Mouse (Mus musculus): Measurements from ENCODE around the gene 9530003J23Rik. TPM values are rescaled to one million over a fixed set of nuclear protein-coding genes. Genes with fewer than 3 reads are reported as not detected.
"Not testable (repeated sequence)": the region's sequence is repeated elsewhere in the genome, so short reads cannot be mapped to it uniquely, and the experiment has no call there.

9530003J23Rik gene
- not detected in 2 replicates for polyA plus RNA-seq (2015; fragmentation: Nextera tagmentation; extraction: Ambion mirVana)

GRCm38 (mm10) chr10:117238603-117239002, at the start of gene 9530003J23Rik:
9530003J23Rik (minus strand) TSS chr10:117238703.
- WGBS = 90% methylated on average over 12 of the region's 12 CpGs
- H3K4me3 ChIP-seq = no peak within 1 kb of the TSS
- no peak within 1 kb of the TSS for H3K4me2 ChIP-seq
- H3K9ac ChIP-seq = no peak within 1 kb of the TSS
- no peaks in the 10 kb centered on the region for H3K36me3 ChIP-seq
- no peak for ATAC-seq (ENCODE audit: low read depth)
- no peaks in the 10 kb centered on the region for H3K9me3 ChIP-seq
- H3K27me3 ChIP-seq = no peaks in the 10 kb centered on the region
- H3K27ac ChIP-seq (replicated peaks) = no peak within 1 kb of the TSS
- H3K4me1 ChIP-seq (replicated peaks) = no peaks in the 10 kb centered on the region

GRCm38 (mm10) chr10:117287226-117287850, 48.8 kb upstream of the 9530003J23Rik start:
- Histone ChIP-seq H3K9me3 (no peaks in the 10 kb centered on the region), H3K27ac (replicated peaks) (no peak overlapping the region), H3K4me3 (no peak overlapping the region), H3K36me3 (no peaks in the 10 kb centered on the region), H3K4me2 (no peak overlapping the region), H3K27me3 (no peaks in the 10 kb centered on the region), H3K4me1 (replicated peaks) (no peaks in the 10 kb centered on the region), H3K9ac (no peak overlapping the region)
- ATAC-seq (ENCODE audit: low read depth) = no peak
- WGBS = 82% methylated on average over 3 of the region's 3 CpGs

GRCm38 (mm10) chr10:117286366-117286970, 48.0 kb upstream of the 9530003J23Rik start:
- 93% methylated on average over 6 of the region's 6 CpGs for WGBS
- no peak for ATAC-seq (ENCODE audit: low read depth)
- Histone ChIP-seq H3K4me3 (no peak overlapping the region), H3K4me2 (no peak overlapping the region), H3K9ac (no peak overlapping the region), H3K27me3 (no peaks in the 10 kb centered on the region), H3K4me1 (replicated peaks) (no peaks in the 10 kb centered on the region), H3K36me3 (no peaks in the 10 kb centered on the region), H3K9me3 (no peaks in the 10 kb centered on the region), H3K27ac (replicated peaks) (no peak overlapping the region)

DNA sequence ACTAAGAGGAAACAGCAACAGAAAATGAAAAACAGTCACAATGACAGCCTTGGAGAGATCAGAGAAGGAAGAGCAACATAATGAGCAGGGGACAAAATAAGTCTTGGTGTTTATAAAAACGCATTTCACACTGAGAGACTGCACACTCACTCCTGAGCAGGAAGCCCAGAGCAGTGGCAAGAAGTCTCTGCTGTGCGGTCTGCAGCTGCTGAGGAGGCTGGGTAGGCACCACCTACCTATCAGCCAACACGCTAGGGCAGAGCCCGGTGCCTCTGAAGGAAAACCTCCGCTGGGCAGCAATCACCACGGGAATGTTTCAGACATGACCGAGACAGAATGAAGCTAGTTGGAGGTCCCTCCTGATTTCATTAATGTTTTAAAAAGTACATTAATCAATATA, 47.1 kb upstream of the 9530003J23Rik start:
- H3K4me2 ChIP-seq; H3K36me3 ChIP-seq; H3K9me3 ChIP-seq; H3K27me3 ChIP-seq; H3K9ac ChIP-seq; H3K27ac ChIP-seq (replicated peaks); H3K4me1 ChIP-seq (replicated peaks); H3K4me3 ChIP-seq; ATAC-seq (ENCODE audit: low read depth): not testable (repeated sequence)
- 91% methylated on average over 4 of the region's 7 CpGs for WGBS

- Histone ChIP-seq H3K4me2 (no peak overlapping the region), H3K9me3 (no peaks in the 10 kb centered on the region), H3K27me3 (no peaks in the 10 kb centered on the region), H3K27ac (replicated peaks) (no peak overlapping the region), H3K4me1 (replicated peaks) (no peaks in the 10 kb centered on the region), H3K4me3 (no peak overlapping the region), H3K36me3 (no peaks in the 10 kb centered on the region), H3K9ac (no peak overlapping the region)
- no peak for ATAC-seq (ENCODE audit: low read depth)
- WGBS = 89% methylated on average over 10 of the region's 10 CpGs
These were observed 46.3 kb upstream of the 9530003J23Rik start for GRCm38 (mm10) chr10:117284578-117285520.

DNA sequence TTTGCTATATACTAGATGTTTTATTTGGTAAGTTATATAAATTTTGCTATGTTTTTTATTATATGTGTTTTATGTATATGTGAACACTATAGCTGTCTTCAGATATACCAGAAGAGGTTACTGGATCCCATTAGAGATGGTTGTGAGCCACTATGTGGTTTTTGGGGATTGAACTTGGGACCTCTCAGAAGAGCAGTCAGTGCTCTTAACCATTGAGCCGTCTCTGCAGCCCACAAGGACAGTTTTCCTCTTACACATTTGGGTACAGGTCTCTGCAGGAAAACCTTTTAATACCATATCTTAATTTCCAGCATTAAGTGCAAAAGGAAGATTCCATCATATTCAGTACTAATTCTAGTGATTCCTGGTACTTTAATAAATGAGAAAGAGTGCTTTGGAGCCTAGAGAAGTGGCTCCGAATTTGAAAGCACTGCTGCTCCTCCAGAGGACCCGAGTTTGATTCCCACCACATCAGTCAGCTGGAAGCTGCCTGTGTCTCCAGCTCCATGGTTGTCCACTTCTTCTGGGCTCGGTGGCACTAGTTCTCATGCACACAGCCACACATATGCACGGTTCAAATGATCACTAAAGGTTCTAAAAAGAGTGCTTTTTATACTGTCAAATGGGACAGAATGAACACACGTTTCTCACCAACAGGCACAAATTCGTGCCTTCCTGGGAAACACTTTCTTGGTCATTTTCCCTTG, 45.5 kb upstream of the 9530003J23Rik start:
- no peak for ATAC-seq (ENCODE audit: low read depth)
- no peaks in the 10 kb centered on the region for H3K36me3 ChIP-seq
- WGBS = 77% methylated on average over 7 of the region's 7 CpGs

DNA sequence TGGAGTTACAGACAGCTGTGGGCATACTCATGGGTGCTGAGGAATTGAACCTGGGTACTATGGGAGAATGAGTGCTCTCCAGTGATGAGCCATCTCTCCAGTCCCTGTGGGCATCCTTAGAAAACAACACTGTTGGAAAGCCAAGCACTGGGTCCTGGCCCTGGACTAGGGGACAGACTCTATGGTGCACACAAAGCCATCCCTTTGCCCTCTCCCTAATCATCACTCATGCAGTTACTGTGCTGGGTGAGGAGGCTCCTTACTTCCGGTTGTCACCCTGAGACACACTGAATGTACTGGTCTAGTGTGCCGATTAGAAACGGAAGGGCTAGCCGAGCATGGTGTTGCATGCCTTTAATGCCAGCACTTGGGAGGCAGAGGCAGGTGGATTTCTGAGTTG, 44.7 kb upstream of the 9530003J23Rik start:
- H3K36me3 ChIP-seq; ATAC-seq (ENCODE audit: low read depth); H3K4me3 ChIP-seq; H3K27me3 ChIP-seq; H3K4me2 ChIP-seq; H3K27ac ChIP-seq (replicated peaks); H3K9me3 ChIP-seq; H3K4me1 ChIP-seq (replicated peaks); H3K9ac ChIP-seq: not testable (repeated sequence)
- 86% methylated on average over 4 of the region's 4 CpGs for WGBS

More for the DNA sequence above, 45.5 kb upstream of the 9530003J23Rik start:
- Histone ChIP-seq H3K4me3 (no peak overlapping the region), H3K27me3 (no peaks in the 10 kb centered on the region), H3K27ac (replicated peaks) (no peak overlapping the region), H3K9ac (no peak overlapping the region), H3K4me2 (no peak overlapping the region), H3K9me3 (no peaks in the 10 kb centered on the region), H3K4me1 (replicated peaks) (no peaks in the 10 kb centered on the region)

DNA sequence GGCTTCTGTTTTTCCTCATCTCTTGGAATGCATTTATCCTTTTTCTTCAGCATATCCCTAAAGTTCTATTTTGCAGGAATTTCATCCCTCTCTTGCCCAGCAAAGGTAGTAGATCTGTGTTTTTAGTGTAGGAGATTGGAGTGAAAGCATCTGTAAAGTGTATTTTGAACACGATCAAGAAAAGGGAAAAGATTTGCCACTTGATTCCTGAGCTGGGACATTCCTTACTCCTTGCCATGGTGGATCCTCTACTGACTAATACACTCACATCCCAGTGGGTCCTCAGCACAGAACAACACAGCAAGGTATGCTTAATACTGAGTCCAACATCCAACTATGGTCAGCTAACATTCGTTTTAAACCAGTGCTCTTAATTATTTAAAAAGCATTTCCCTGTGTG, 44.0 kb upstream of the 9530003J23Rik start:
- H3K4me1 ChIP-seq (replicated peaks) = no peaks in the 10 kb centered on the region
- no peak for ATAC-seq (ENCODE audit: low read depth)
- H3K27ac ChIP-seq (replicated peaks) = no peak overlapping the region
- no peaks in the 10 kb centered on the region for H3K9me3 ChIP-seq
- no peak overlapping the region for H3K4me3 ChIP-seq
- H3K9ac ChIP-seq = no peak overlapping the region
- WGBS = 81% methylated on average over 2 of the region's 2 CpGs
- no peaks in the 10 kb centered on the region for H3K36me3 ChIP-seq
- H3K27me3 ChIP-seq = no peaks in the 10 kb centered on the region
- no peak overlapping the region for H3K4me2 ChIP-seq

DNA sequence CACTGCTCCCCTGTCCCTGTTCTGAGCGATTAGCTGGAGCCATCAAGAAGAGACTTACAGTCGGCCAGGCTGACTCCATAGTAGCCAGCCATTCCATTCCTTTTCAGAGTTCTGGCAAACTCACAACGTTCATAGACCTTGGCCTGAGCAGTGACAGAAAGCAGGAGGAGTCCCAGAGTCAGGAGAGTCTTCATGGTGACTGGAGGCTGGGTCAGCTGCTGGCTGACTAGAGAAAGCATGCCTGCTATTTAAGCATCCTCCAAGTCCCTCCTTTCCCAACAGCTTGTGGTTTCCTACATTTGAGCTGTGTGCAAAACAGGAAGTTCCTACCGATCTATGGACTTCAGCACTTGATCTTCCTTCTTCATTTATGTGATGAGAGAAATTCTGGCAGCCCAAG, 43.5 kb upstream of the 9530003J23Rik start, which contains the start of gene Lyz2:
Lyz2 (minus strand) TSS at position 273 of the 400 bp plus-strand sequence.
- no peaks in the 10 kb centered on the region for H3K9me3 ChIP-seq
- no peak for ATAC-seq (ENCODE audit: low read depth)

GRCm38 (mm10) chr10:117281381-117281920, 42.9 kb upstream of the 9530003J23Rik start:
- Histone ChIP-seq H3K4me3 (no peak overlapping the region), H3K27ac (replicated peaks) (no peak overlapping the region), H3K27me3 (no peaks in the 10 kb centered on the region), H3K9ac (no peak overlapping the region), H3K36me3 (no peaks in the 10 kb centered on the region), H3K9me3 (no peaks in the 10 kb centered on the region), H3K4me1 (replicated peaks) (no peaks in the 10 kb centered on the region), H3K4me2 (no peak overlapping the region)
- ATAC-seq (ENCODE audit: low read depth) = no peak
- WGBS = 84% methylated on average over 7 of the region's 7 CpGs

More for the DNA sequence above, 43.5 kb upstream of the 9530003J23Rik start, which contains the start of gene Lyz2:
- H3K9ac ChIP-seq = no peak within 1 kb of the TSS
- no peaks in the 10 kb centered on the region for H3K36me3 ChIP-seq
- WGBS = 65% methylated on average over 4 of the region's 4 CpGs
- no peaks in the 10 kb centered on the region for H3K27me3 ChIP-seq
- no peak within 1 kb of the TSS for H3K4me3 ChIP-seq
- no peak within 1 kb of the TSS for H3K4me2 ChIP-seq
- H3K27ac ChIP-seq (replicated peaks) = no peak within 1 kb of the TSS
- no peaks in the 10 kb centered on the region for H3K4me1 ChIP-seq (replicated peaks)

DNA sequence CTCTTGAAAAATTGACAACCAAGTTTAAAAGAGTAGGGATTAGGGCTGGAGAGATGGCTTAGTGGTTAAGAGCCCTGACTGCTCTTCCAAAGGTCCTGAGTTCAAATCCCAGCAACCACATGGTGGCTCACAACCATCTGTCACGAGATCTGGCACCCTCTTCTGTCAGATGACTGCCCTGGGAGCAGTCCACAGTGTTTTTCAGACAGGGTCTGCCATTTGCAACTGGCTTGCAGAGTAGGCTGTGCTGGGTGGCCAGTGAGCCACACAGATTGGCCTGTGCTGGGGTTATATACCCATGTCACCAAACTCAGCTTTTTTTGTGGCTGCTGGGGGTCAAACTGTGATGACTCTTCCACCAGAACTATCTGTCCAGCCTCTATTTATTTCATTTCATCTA, 41.5 kb upstream of the 9530003J23Rik start:
- no peak for ATAC-seq (ENCODE audit: low read depth)
- Histone ChIP-seq H3K9me3 (no peaks in the 10 kb centered on the region), H3K4me3 (no peak overlapping the region), H3K36me3 (no peaks in the 10 kb centered on the region), H3K27ac (replicated peaks) (no peak overlapping the region), H3K4me2 (no peak overlapping the region), H3K9ac (no peak overlapping the region), H3K27me3 (no peaks in the 10 kb centered on the region), H3K4me1 (replicated peaks) (no peaks in the 10 kb centered on the region)
- 73% methylated on average over 1 of the region's 1 CpGs for WGBS

Measured in neural tube, embryonic 13.5 days (tissue).